Mouse (Mus musculus): ENCODE measurements around the gene Rps2. TPM values are rescaled to one million over a fixed set of nuclear protein-coding genes. Genes with fewer than 3 reads are reported as not detected.
"Not testable (repeated sequence)": the region's sequence is repeated elsewhere in the genome, so short reads cannot be mapped to it uniquely, and the experiment has no call there.

The Rps2 gene
- total RNA-seq, 4 experiments from 2014 or later, result 558 to 703 (median 654) TPM

- no peak for DNase-seq (ENCODE audit: low spot score in 2 of 2)
These were observed 16.7 kb upstream of the Rps2 start for GRCm38 (mm10) chr17:24701251-24701650.

- no peak for DNase-seq (ENCODE audit: low spot score in 2 of 2)
These were observed 12.1 kb upstream of the Rps2 start for GRCm38 (mm10) chr17:24705821-24706220.

DNA sequence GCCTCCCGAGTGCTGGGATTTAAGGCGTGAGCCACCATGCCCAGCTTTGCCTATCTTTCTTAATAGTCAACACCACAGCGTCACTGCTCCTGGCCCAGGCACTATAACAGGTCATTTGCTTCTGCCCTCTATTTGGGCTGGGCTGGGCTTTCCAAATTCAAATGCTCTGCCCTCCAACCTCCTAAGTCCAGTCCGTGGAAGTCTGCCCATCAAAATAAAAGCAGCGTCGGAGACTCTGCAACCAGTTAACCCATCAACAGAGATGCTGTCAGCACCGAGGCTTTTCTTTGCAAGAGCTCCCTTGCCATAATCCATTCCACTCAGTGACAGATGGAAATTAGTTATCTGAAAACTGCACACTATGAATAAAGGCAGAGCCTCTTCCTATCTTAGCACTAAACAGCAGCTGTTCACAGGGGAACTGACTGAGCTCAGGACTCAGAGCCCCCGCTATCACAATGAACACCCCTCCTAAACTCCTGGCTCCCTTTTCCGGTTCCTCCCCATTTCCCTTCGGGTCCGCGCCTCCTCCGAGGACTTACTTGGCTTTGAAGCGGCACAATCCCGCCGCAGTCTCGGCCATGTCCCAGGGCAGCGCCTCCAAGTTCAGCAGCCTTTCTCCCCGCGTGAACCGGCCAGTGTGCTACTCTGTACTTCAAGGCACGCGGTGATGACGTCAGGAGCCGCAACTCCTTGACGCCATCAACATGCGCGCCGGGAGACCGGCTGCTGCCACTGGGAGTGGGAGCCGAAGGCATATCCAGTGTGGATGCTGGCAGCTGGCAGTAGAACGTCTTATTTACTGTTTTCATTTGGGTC is 10.7 kb upstream of the Rps2 start, which contains the start of gene Tbl3:
Gene Tbl3 (minus strand): TSS at position 679 of the 819 bp plus-strand sequence.
- DNase-seq (ENCODE audit: low spot score in 2 of 2), result peak; percentile 84

DNA sequence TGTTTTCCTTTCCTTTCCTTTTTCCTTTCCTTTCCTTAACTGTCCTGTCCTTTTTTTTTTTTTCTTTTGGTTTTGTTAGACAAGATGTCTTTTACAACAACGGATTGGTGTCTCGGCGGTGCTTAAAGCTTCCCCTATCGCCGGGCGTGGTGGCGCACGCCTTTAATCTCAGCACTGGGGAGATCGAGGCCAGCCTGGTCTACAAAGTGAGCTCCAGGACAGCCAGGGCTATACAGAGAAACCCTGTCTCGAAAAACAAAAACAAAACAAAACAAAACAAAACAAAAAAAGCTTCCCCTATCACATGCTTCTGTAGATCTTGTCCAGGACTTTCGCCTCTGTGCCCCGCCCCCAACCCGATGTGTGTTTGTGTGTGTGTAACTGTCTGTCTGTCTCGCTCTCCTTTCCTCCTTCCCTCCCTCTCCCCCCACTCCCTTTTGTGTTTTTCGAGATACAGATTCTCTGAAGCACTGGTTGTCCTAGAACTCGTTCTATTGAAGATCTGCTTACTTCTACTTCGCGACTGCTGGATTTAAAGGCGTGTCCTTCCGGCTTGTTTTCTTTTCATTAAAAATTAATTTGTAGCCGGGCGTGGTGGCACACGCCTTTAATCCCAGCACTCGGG is 10.0 kb upstream of the Rps2 start:
- DNase-seq (ENCODE audit: low spot score in 2 of 2), result no peak

DNA sequence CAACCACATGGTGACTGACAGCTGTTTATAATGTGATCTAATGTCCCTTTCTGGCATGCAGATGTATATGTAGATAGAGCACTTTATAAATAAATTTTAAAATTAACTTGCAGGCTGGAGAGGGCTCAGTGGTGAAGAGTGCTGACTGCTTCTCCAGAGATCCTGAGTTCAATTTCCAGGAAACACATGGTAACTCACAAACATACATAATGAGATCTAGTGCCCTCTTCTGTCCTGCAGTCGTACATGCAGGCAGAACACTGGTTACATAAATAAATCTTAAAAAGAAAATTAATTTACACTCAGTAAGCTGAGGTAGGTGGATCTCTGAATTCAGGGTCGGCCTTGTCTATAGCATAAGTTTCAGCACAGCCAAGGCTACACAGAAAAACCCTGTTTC is 9.3 kb upstream of the Rps2 start:
- no peak for DNase-seq (ENCODE audit: low spot score in 2 of 2)

GRCm38 (mm10) chr17:24715556-24715955 is 2.4 kb upstream of the Rps2 start:
- no peak for DNase-seq (ENCODE audit: low spot score in 2 of 2)

DNA sequence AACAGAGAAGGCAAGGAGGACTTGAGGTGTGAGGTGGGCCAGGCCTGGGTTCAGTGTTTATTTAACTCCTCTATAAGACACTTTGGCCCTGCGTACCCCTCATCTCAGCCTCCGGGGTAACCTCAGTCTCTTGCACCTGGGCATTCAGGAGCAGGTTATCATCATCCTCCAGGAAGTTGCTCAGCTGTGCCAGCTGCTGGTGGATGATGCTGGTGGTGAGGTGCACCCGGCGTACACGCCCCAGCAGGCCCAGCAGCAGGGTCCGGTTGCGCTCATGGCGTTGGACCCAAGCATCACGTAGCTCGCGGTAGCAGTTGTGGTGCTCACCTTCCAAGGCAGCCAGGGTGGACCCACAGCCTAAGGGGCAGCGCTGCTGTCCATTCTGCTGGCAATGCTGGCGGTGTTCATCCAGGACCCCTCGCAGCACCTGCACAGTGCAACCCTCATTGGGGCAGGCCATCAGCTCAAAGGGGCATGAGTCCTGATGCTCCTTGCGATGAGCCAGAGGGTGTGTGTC is 1.7 kb upstream of the Rps2 start:
- DNase-seq (ENCODE audit: low spot score in 2 of 2), result no peak

- not testable (repeated sequence) for DNase-seq (ENCODE audit: low spot score in 2 of 2)
These were observed 1.0 kb downstream of the Rps2 start for GRCm38 (mm10) chr17:24718938-24719337.

- DNase-seq (ENCODE audit: low spot score in 2 of 2), result peak; percentile 96 to 98
These were observed 1.7 kb downstream of the Rps2 start for GRCm38 (mm10) chr17:24719494-24720222.

- not testable (repeated sequence) for DNase-seq (ENCODE audit: low spot score in 2 of 2)
These were observed 2.7 kb downstream of the Rps2 start for GRCm38 (mm10) chr17:24720616-24721015.

DNA sequence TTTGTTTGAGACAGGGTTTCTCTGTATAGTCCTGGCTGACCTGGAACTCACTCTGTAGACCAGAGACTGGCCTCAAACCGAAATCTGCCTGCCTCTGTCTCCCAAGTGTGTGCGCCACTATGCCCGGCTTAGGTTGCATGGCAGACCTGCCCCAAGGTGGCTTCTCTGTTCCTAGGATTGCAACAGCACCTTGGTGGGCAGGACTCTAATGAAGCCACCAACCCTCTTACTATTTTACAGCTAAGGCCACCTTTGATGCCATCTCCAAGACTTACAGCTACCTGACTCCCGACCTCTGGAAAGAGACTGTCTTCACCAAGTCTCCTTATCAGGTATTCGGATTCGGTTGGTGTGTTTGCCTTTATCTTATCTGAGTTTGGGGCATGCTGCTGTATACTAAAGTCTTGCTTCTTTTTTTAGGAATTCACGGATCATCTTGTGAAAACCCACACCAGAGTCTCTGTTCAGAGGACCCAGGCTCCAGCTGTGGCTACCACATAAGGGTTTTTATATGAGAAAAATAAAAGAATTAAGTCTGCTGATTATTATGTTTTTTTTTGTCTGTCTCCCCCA is 3.6 kb downstream of the Rps2 start:
- DNase-seq (ENCODE audit: low spot score in 2 of 2), result not testable (repeated sequence)

DNA sequence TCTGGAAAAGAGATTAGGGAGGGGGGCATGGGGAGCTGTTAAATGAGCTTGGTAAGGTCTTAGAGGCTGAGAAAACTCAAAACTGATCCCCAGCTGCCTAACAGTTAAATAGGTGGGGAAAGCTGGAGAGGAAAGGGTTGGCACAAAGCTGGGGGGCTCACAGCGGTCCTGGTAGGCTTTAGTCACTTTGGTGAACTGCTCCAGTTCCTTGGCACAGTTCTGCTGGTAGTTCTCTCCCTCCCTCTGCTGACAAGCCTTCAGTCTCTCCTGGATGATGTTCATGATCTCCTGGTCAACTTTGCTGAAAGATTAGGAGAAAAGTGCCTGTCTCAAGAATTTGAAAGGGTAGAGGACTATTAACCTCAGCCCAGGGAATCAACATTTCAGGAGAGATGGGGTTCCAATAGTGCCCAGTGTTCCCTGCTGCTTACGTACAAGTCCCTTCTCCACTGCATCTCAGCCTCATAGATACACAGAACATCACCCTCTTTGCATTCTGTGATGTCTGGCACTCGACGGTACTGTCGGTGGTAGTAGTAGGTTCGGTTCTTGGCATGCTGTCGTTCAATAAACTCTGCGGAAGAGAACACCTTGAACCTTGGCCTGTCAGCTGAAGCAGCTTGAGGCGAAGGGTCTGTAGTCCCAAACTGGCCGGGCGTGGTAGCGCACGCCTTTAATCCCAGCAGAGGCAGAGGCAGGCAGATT is 4.5 kb downstream of the Rps2 start:
- DNase-seq (ENCODE audit: low spot score in 2 of 2), result no peak

DNA sequence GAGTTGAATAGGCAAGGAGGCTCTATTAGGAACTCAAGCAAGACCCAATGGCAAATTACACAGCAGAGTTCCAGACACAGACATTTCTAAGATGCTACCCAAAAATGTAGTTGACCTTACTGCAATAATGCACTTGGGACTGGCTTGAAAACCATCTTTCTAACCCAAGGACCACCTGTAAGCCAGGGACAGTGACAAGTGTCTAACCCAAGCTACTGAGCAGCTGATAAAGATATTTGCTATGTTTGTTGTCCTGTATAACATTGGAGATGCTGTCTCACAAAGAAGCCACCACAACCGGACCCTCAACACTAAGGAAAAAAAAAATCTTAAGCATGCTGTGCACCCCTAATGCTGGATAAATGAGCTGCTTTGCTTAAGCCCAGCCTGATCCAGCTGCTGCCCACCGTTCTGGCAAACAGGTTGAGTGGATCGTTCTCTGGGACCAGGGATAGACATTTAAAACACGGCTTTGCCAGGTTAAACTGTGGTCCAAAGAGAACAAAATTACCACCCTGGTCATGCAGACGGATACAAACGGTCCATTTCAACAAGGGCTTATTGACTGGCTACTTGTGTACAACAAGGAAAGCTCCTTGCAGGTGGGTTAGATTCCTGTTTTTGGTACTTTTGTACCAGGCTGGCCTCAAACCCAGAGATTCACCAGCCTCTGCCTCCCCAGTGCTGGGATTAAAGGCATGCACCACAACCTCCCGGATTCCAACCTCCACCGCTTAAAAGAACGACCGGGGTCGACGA is 5.4 kb downstream of the Rps2 start:
- no peak for DNase-seq (ENCODE audit: low spot score in 2 of 2)

GRCm38 (mm10) chr17:24723881-24724180 is 5.9 kb downstream of the Rps2 start:
- DNase-seq (ENCODE audit: low spot score in 2 of 2), result no peak

GRCm38 (mm10) chr17:24724184-24724583 is 6.3 kb downstream of the Rps2 start, which contains the start of gene Ndufb10:
TSS of gene Ndufb10 (minus strand) at chr17:24724478.
- DNase-seq (ENCODE audit: low spot score in 2 of 2), result peak; percentile 95 to 96

GRCm38 (mm10) chr17:24725637-24726390 is 7.9 kb downstream of the Rps2 start:
- no peak for DNase-seq (ENCODE audit: low spot score in 2 of 2)

DNA sequence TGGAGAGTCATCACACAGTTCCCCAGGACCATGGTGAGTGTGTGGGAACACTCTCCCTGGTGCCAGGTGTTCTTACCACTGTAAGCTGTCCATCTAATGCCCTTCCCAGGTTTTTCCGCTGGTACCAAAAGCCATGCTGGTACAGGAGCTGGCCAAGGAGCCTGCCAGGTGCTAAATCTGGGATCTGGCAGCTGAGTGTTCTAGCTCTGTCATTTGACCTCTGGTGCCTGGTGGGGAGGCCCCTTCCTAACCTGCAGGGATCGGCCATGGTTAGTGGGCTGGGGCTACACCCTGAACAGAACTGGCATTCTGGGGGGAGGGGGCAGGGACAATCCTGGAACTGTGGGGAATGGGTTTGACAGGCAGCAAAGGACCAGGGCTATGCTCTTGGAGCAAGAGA is 9.7 kb downstream of the Rps2 start, which contains the start of gene Rpl3l:
Gene Rpl3l (plus strand): TSS at position 203 of the 400 bp plus-strand sequence.
- peak; percentile 63 to 84 for DNase-seq (ENCODE audit: low spot score in 2 of 2)

DNA sequence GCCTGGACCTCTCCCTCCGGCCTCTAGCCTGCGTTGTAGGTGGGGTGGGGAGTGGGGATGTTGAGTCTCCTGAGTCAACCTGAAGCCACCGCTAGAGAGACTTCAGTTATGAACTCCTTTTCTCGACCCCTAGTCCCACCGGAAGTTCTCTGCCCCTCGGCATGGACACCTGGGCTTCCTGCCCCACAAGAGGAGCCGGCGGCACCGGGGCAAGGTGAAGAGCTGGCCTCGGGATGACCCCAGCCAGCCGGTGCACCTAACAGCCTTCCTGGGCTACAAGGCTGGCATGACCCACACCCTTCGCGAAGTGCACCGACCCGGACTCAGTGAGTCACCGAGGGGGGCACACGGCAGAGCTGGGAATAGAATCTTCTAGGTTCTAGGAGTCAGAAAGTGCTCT is 10.3 kb downstream of the Rps2 start:
- DNase-seq (ENCODE audit: low spot score in 2 of 2), result peak in 1 of 2 experiments; percentile 44

DNA sequence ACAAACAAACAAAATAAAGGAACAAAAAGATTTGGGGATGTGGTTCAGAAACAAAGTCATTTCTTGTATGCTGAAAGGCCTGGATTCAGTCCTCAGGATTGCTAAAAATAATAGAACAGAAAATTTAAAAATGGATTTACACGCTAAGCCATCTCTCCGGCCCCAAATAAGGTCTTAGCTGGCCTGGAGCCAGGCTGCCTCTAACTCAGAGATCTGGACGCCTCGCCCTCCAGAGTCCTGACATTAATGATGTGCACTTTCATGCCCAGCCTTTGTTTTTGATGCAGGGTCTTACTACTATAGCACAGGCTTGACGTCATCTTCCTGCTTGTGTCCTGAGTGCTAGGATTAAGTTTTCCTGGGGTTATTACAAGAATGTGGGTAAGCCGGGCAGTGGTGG is 11.2 kb downstream of the Rps2 start:
- no peak for DNase-seq (ENCODE audit: low spot score in 2 of 2)
